Mouse (Mus musculus): ENCODE measurements around the gene Gm21985.

GRCm38 (mm10) chr2:112249780-112250453 lies 16.2 kb upstream of the Gm21985 start:
- TF ChIP-seq CTCF (IDR thresholded peaks at IDR 0.05) (no peak), EP300 (IDR thresholded peaks at IDR 0.05) (no peak)
